Mouse (Mus musculus) thymus, postnatal 10 days (tissue): ENCODE results near the gene Hoxb13.

Experiments used
- DNase-seq, 2 experiments: peaks; one replicate each; pipeline ENCODE4 v3.0.0; 2021; ENCODE audit warnings: low spot score in 2 of 2

The Hoxb13 gene

GRCm38 (mm10) chr11:96189810-96190522 is 4.2 kb upstream of the Hoxb13 start:
- DNase-seq = no peak

- DNase-seq = no peak
Observed at GRCm38 (mm10) chr11:96191132-96191531, 3.0 kb upstream of the Hoxb13 start.

GRCm38 (mm10) chr11:96194401-96194710 is 240 bp downstream of the Hoxb13 start:
- no peak for DNase-seq

- no peak for DNase-seq
Observed at GRCm38 (mm10) chr11:96194961-96195640, 985 bp downstream of the Hoxb13 start.

GRCm38 (mm10) chr11:96195769-96196280 is 1.7 kb downstream of the Hoxb13 start:
- no peak for DNase-seq

GRCm38 (mm10) chr11:96198642-96199041 is 4.5 kb downstream of the Hoxb13 start:
- DNase-seq = peak in 1 of 2 experiments; percentile 39

- DNase-seq = no peak
Observed at GRCm38 (mm10) chr11:96199181-96200086, 5.3 kb downstream of the Hoxb13 start.

- no peak for DNase-seq
Observed at GRCm38 (mm10) chr11:96200183-96200655, 6.1 kb downstream of the Hoxb13 start.

GRCm38 (mm10) chr11:96201741-96202140 is 7.6 kb downstream of the Hoxb13 start:
- no peak for DNase-seq

- DNase-seq = no peak
Observed at GRCm38 (mm10) chr11:96202401-96203081, 8.4 kb downstream of the Hoxb13 start.

GRCm38 (mm10) chr11:96203182-96203788 is 9.2 kb downstream of the Hoxb13 start:
- no peak for DNase-seq

- no peak for DNase-seq
Observed at GRCm38 (mm10) chr11:96203789-96204186, 9.7 kb downstream of the Hoxb13 start.

GRCm38 (mm10) chr11:96204351-96204750 is 10.2 kb downstream of the Hoxb13 start:
- no peak for DNase-seq

- no peak for DNase-seq
Observed at GRCm38 (mm10) chr11:96205426-96206131, 11.5 kb downstream of the Hoxb13 start.

GRCm38 (mm10) chr11:96223813-96224212 is 29.7 kb downstream of the Hoxb13 start:
- DNase-seq = no peak

- no peak for DNase-seq
Observed at GRCm38 (mm10) chr11:96227676-96228075, 33.6 kb downstream of the Hoxb13 start.

- DNase-seq = peak; percentile 6 to 48
Observed at GRCm38 (mm10) chr11:96234906-96235305, 40.8 kb downstream of the Hoxb13 start.

GRCm38 (mm10) chr11:96240211-96240610 is 46.1 kb downstream of the Hoxb13 start:
- DNase-seq = peak in 1 of 2 experiments; percentile 17
